Mouse (Mus musculus): ENCODE measurements around the gene Rab11fip4. TPM values are rescaled to one million over a fixed set of nuclear protein-coding genes. Genes with fewer than 3 reads are reported as not detected.

The Rab11fip4 gene
- polyA plus RNA-seq, 1 experiment = 0.03 TPM

- Histone ChIP-seq H3K4me3 (replicated peaks) (no peak overlapping the region), H3K9me3 (no peaks in the 10 kb centered on the region), H3K36me3 (replicated peaks; ENCODE audit: low read length) (no peaks in the 10 kb centered on the region), H3K27me3 (replicated peaks) (peaks cover 57% of the 10 kb centered on the region), H3K4me1 (peaks cover 84% of the 10 kb centered on the region)
- TF ChIP-seq GATA1 (IDR thresholded peaks at IDR 0.05; ENCODE audit: borderline replicate concordance, low read length) (no peak), FLI1 (IDR thresholded peaks at IDR 0.05; ENCODE audit: low read length) (no peak)
These were observed 56.1 kb downstream of the Rab11fip4 start for GRCm38 (mm10) chr11:79647071-79647501.

GRCm38 (mm10) chr11:79650359-79650835, 59.4 kb downstream of the Rab11fip4 start:
- Histone ChIP-seq H3K4me3 (replicated peaks) (peak overlapping the region; percentile 18), H3K36me3 (replicated peaks; ENCODE audit: low read length) (no peaks in the 10 kb centered on the region), H3K4me1 (peaks cover 69% of the 10 kb centered on the region), H3K27me3 (replicated peaks) (peaks cover 73% of the 10 kb centered on the region), H3K9me3 (no peaks in the 10 kb centered on the region)
- TF ChIP-seq FLI1 (IDR thresholded peaks at IDR 0.05; ENCODE audit: low read length) (no peak), GATA1 (IDR thresholded peaks at IDR 0.05; ENCODE audit: borderline replicate concordance, low read length) (no peak)

- peaks cover 74% of the 10 kb centered on the region for H3K4me1 ChIP-seq
- H3K9me3 ChIP-seq = no peaks in the 10 kb centered on the region
- TF ChIP-seq FLI1 (IDR thresholded peaks at IDR 0.05; ENCODE audit: low read length) (no peak), GATA1 (IDR thresholded peaks at IDR 0.05; ENCODE audit: borderline replicate concordance, low read length) (no peak)
- H3K36me3 ChIP-seq (replicated peaks; ENCODE audit: low read length) = no peaks in the 10 kb centered on the region
- H3K27me3 ChIP-seq (replicated peaks) = peaks cover 66% of the 10 kb centered on the region
- H3K4me3 ChIP-seq (replicated peaks) = no peak overlapping the region
These were observed 61.2 kb downstream of the Rab11fip4 start for GRCm38 (mm10) chr11:79652257-79652656.

GRCm38 (mm10) chr11:79652921-79653575, 62.0 kb downstream of the Rab11fip4 start:
- Histone ChIP-seq H3K4me3 (replicated peaks) (no peak overlapping the region), H3K27me3 (replicated peaks) (peaks cover 58% of the 10 kb centered on the region), H3K36me3 (replicated peaks; ENCODE audit: low read length) (no peaks in the 10 kb centered on the region), H3K4me1 (peaks cover 66% of the 10 kb centered on the region), H3K9me3 (no peaks in the 10 kb centered on the region)
- TF ChIP-seq GATA1 (IDR thresholded peaks at IDR 0.05; ENCODE audit: borderline replicate concordance, low read length) (no peak), FLI1 (IDR thresholded peaks at IDR 0.05; ENCODE audit: low read length) (no peak)

- Histone ChIP-seq H3K36me3 (replicated peaks; ENCODE audit: low read length) (no peaks in the 10 kb centered on the region), H3K4me1 (peaks cover 65% of the 10 kb centered on the region), H3K9me3 (no peaks in the 10 kb centered on the region), H3K27me3 (replicated peaks) (peaks cover 52% of the 10 kb centered on the region), H3K4me3 (replicated peaks) (no peak overlapping the region)
- no peak for TF ChIP-seq GATA1 (IDR thresholded peaks at IDR 0.05; ENCODE audit: borderline replicate concordance, low read length)
- TF ChIP-seq FLI1 (IDR thresholded peaks at IDR 0.05; ENCODE audit: low read length) = no peak
These were observed 63.4 kb downstream of the Rab11fip4 start for GRCm38 (mm10) chr11:79654407-79654831.

GRCm38 (mm10) chr11:79655592-79655991, 64.6 kb downstream of the Rab11fip4 start:
- H3K4me3 ChIP-seq (replicated peaks) = no peak overlapping the region
- no peak for TF ChIP-seq GATA1 (IDR thresholded peaks at IDR 0.05; ENCODE audit: borderline replicate concordance, low read length)
- no peak for TF ChIP-seq FLI1 (IDR thresholded peaks at IDR 0.05; ENCODE audit: low read length)
- H3K4me1 ChIP-seq = peaks cover 59% of the 10 kb centered on the region
- H3K36me3 ChIP-seq (replicated peaks; ENCODE audit: low read length) = no peaks in the 10 kb centered on the region
- H3K27me3 ChIP-seq (replicated peaks) = peaks cover 60% of the 10 kb centered on the region
- H3K9me3 ChIP-seq = no peaks in the 10 kb centered on the region

GRCm38 (mm10) chr11:79656491-79656890, 65.5 kb downstream of the Rab11fip4 start:
- H3K4me1 ChIP-seq = peaks cover 59% of the 10 kb centered on the region
- peaks cover 66% of the 10 kb centered on the region for H3K27me3 ChIP-seq (replicated peaks)
- no peaks in the 10 kb centered on the region for H3K36me3 ChIP-seq (replicated peaks; ENCODE audit: low read length)
- TF ChIP-seq GATA1 (IDR thresholded peaks at IDR 0.05; ENCODE audit: borderline replicate concordance, low read length) (no peak), FLI1 (IDR thresholded peaks at IDR 0.05; ENCODE audit: low read length) (no peak)
- no peak overlapping the region for H3K4me3 ChIP-seq (replicated peaks)
- no peaks in the 10 kb centered on the region for H3K9me3 ChIP-seq

GRCm38 (mm10) chr11:79657053-79657452, 66.0 kb downstream of the Rab11fip4 start:
- Histone ChIP-seq H3K27me3 (replicated peaks) (peaks cover 69% of the 10 kb centered on the region), H3K4me1 (peaks cover 54% of the 10 kb centered on the region), H3K36me3 (replicated peaks; ENCODE audit: low read length) (no peaks in the 10 kb centered on the region), H3K9me3 (no peaks in the 10 kb centered on the region), H3K4me3 (replicated peaks) (no peak overlapping the region)
- TF ChIP-seq FLI1 (IDR thresholded peaks at IDR 0.05; ENCODE audit: low read length) = no peak

- Histone ChIP-seq H3K4me3 (replicated peaks) (no peak overlapping the region), H3K4me1 (peaks cover 50% of the 10 kb centered on the region), H3K36me3 (replicated peaks; ENCODE audit: low read length) (no peaks in the 10 kb centered on the region), H3K9me3 (no peaks in the 10 kb centered on the region), H3K27me3 (replicated peaks) (peaks cover 69% of the 10 kb centered on the region)
- no peak for TF ChIP-seq FLI1 (IDR thresholded peaks at IDR 0.05; ENCODE audit: low read length)
- no peak for TF ChIP-seq GATA1 (IDR thresholded peaks at IDR 0.05; ENCODE audit: borderline replicate concordance, low read length)
These were observed 67.3 kb downstream of the Rab11fip4 start for GRCm38 (mm10) chr11:79658205-79658825.

Measured in megakaryocyte, embryonic 14.5 days (primary cell).